Mouse (Mus musculus): ENCODE measurements at regions not wholly inside any gene's neighbourhood (a gene's known extent, or its start where the extent isn't known, plus 50 kb on each side); places are given as distances from the start of the nearest gene placed in this dataset.

- no peak for DNase-seq (ENCODE audit: low spot score in 2 of 2)
Observed at GRCm38 (mm10) chr4:152647620-152648019, 169.9 kb upstream of the Kcnab2 start.

GRCm38 (mm10) chr4:152647084-152647483, 169.4 kb upstream of the Kcnab2 start:
- no peak for DNase-seq (ENCODE audit: low spot score in 2 of 2)

DNA sequence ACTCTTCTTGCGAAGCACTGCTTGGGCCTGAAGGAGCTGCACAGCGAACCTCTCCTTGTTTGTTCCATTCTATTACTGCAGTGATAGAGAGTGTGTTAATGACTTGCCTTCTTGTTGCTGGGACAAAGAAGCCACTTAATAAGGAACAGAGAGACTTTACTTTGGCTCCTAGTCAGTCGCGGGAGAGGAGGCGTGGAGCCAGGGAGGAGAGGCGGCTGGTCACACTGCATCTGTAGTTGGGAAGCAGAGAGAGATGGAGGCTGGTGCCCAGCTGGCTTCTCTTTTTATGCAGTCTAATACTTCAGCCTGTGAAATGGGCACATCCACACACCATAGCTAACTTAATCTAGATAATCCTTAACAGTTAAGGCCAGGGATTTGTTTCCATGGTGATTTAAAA, 159.4 kb upstream of the Kcnab2 start:
- DNase-seq (ENCODE audit: low spot score in 2 of 2): no peak

- DNase-seq (ENCODE audit: low spot score in 2 of 2): no peak
Observed at GRCm38 (mm10) chr4:152633896-152634295, 156.2 kb upstream of the Kcnab2 start.

- no peak for DNase-seq (ENCODE audit: low spot score in 2 of 2)
Observed at GRCm38 (mm10) chr4:152628111-152628510, 150.4 kb upstream of the Kcnab2 start.

GRCm38 (mm10) chr4:152625032-152626003, 147.6 kb upstream of the Kcnab2 start:
- DNase-seq (ENCODE audit: low spot score in 2 of 2): peak; percentile 20 to 49

- no peak for DNase-seq (ENCODE audit: low spot score in 2 of 2)
Observed at GRCm38 (mm10) chr4:152622022-152622777, 144.5 kb upstream of the Kcnab2 start.

GRCm38 (mm10) chr4:152617636-152618035, 140.0 kb upstream of the Kcnab2 start:
- DNase-seq (ENCODE audit: low spot score in 2 of 2): no peak

DNA sequence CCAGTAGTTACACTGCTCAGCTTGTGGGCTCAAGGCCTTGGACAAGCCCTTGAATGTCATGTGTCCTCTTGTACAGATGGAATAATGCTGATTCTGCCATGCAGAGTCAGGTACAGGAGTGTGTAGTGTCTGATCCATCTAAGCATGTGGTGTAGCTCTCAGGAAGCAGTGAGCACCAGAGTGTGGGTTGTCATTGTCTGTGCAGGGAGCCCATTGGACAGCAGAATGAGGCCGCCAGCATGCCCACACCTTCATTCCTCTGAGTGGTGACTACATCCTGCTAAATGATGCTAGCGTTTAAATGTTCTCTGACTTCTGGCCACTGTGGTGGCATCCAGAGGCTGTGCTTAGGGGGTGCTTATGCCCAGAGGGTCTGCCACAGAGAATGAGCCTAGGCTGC, 137.5 kb upstream of the Kcnab2 start:
- DNase-seq (ENCODE audit: low spot score in 2 of 2): no peak

DNA sequence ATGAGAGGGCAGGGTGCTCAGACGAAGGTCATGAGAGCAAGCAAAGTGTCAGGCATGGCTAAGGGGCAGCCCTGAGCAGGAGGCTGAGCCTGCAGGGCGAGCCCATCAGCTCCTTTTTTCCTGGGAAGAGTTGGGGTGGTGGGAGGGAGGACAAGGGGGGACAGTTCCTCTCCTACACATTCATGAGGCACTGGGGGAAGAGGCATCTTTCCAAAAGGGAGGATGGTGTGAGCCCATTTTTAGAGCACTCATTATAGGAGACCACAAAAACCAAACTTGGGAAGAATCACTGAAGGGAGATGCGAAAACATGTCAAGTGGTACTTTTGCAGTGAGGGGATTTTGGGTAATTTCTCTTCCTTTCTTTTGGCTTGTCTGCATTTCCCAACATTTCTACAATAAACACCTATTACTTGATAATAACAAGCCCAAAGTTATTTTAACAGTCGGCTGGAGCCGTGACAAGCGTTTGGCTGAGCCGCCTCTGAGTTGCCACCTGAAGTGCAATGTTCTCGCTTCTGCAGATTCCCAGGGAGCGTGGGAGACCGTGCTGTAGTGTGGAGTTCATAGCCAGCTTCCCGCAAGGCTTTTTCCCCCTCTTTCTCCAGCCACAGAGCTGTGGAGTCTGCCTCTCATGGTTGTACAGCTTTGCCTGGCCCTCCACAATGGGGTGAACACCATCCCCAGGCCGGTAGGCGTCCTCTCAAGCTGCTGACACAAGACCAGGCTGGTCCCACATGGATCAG, 136.9 kb upstream of the Kcnab2 start:
- no peak for DNase-seq (ENCODE audit: low spot score in 2 of 2)

Measured in urinary bladder, postnatal 36 days (tissue).